Mouse (Mus musculus): ENCODE measurements around the gene Npdc1. TPM values are rescaled to one million over a fixed set of nuclear protein-coding genes. Genes with fewer than 3 reads are reported as not detected.
"Not testable (repeated sequence)": the region's sequence is repeated elsewhere in the genome, so short reads cannot be mapped to it uniquely, and the experiment has no call there.

Npdc1 gene
- polyA plus RNA-seq, 1 experiment from 2014 or later, result 155 TPM

DNA sequence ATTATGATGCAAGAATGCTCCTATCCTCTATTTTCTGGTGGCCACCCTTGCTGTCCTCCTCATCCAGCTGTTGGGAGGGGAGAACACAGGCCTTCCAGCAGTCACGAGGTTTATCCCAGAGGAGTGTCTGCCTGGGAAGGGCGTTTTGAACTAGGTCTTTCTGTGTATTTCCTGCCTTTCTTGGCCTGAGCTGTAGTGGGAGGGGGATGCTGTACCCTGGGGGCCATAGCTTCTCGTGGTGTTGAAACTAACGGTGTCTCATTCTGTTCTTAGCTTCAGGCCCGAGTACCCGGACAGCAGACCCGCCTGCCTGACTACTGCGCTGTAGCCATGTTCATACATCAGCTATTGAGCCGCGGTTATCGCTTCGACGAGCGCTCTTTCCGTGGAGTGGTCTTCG is 1.1 kb downstream of the Npdc1 start:
- Histone ChIP-seq H3K4me1 (replicated peaks) (peaks cover 49% of the 10 kb centered on the region), H3K4me3 (peak overlapping the region; percentile 29; the same call in 1 of the 2 replicates), H3K9me3 (no peaks in the 10 kb centered on the region), H3K36me3 (no peaks in the 10 kb centered on the region; the same call in 1 of the 2 replicates), H3K27me3 (ENCODE audit: insufficient read depth, poor library complexity, severe bottlenecking) (peaks cover 95% of the 10 kb centered on the region), H3K27ac (no peak overlapping the region)
- DNase-seq (ENCODE audit: low spot score), result no peak
- WGBS, result 29% methylated on average over 16 of the region's 16 CpGs

DNA sequence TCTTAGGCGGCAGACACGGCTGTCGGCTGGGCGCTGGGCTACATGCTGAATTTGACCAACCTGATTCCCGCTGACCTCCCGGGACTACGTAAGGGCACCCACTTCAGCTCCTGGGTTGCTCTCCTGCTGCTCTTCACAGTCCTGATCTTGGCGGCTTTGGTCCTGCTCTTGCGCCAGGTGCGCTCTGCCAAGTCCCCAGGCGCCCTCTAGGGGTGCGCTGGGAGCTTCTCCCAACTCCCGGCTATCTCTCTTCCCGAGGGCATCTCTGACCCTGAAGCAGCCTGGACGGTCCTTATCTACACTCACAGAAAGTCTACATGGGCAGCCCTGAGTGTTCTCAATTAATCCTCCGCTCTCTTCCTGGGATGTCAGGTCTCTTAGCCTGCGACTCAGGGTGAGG is 1.6 kb downstream of the Npdc1 start:
- Histone ChIP-seq H3K9me3 (no peaks in the 10 kb centered on the region), H3K27ac (no peak overlapping the region), H3K27me3 (ENCODE audit: insufficient read depth, poor library complexity, severe bottlenecking) (peaks cover 95% of the 10 kb centered on the region), H3K4me3 (peak overlapping the region; percentile 29; the same call in 1 of the 2 replicates), H3K4me1 (replicated peaks) (peaks cover 45% of the 10 kb centered on the region), H3K36me3 (no peaks in the 10 kb centered on the region; the same call in 1 of the 2 replicates)
- WGBS, result 5% methylated on average over 17 of the region's 17 CpGs
- DNase-seq (ENCODE audit: low spot score), result peak; percentile 36

DNA sequence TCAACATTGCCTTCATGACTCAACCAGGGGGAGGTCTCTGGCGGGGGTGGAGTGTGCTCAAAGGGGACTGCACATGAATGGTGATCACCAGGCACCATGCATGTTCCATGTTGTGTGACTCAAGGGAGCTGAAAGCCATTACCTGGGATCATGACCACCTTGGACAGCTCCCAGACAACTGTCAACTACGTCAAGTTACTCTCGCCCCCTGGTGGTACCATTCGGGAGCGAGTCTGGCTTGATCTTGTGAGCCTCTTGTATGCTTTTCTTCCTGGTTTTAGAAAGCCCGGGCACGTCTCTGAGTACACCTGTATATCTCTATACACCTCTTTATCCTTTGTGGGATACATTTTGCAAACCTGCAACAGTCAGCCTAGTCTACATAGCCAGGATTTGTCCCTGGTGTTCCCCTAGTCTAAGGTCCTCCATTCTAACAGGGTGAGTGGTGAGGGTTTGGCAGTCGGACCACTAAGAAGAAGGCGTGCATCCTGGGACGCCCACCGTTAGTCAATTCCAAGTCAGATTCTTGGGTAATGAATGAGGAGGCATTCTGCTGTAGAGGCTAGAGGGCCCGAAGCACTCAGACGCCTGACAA is 3.3 kb downstream of the Npdc1 start:
- under 1% methylated on average over 13 of the region's 13 CpGs for WGBS
- H3K27ac ChIP-seq, result peak overlapping the region; percentile 90
- H3K4me3 ChIP-seq, result peak overlapping the region; percentile 80
- H3K4me1 ChIP-seq (replicated peaks), result peaks cover 36% of the 10 kb centered on the region
- H3K9me3 ChIP-seq, result no peaks in the 10 kb centered on the region
- peaks cover 5% of the 10 kb centered on the region for H3K36me3 ChIP-seq
- DNase-seq (ENCODE audit: low spot score), result peak; percentile 84
- peaks cover 77% of the 10 kb centered on the region for H3K27me3 ChIP-seq (ENCODE audit: insufficient read depth, poor library complexity, severe bottlenecking)

DNA sequence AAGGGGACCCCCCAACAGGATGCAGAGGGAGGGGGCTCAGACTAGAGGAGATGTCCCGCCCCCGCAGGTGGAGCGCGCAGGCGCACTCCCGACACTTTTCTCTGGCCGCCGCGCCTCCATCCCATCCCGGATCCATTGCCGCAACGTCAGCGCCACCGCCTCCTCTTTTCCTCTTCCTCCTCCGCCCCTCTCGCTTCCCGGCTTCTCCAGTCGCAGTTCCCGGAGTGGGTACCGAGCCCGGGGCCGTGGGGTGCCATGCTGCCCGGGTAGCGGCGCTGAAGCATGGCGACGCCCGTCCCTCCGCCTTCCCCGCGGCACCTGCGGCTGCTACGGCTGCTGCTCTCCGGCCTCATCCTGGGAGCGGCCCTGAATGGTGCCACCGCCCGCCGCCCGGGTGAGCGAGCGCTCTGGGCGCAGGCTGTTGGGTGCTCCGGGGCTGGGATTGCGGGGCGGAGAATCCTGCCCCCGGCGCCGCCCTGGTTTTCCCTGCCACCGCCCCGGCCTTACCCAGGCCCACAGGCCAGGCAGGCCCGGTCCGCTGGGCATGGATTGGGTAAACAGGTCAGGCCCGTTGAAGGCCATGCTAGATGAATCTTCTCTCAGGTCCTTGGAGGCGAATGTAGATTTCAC is 3.9 kb downstream of the Npdc1 start:
- Histone ChIP-seq H3K36me3 (peaks cover 11% of the 10 kb centered on the region), H3K4me1 (replicated peaks) (peaks cover 36% of the 10 kb centered on the region), H3K9me3 (no peaks in the 10 kb centered on the region), H3K27me3 (ENCODE audit: insufficient read depth, poor library complexity, severe bottlenecking) (peaks cover 71% of the 10 kb centered on the region), H3K27ac (peak overlapping the region; percentile 90), H3K4me3 (peak overlapping the region; percentile 80)
- peak; percentile 70 for DNase-seq (ENCODE audit: low spot score)
- under 1% methylated on average over 54 of the region's 54 CpGs for WGBS

DNA sequence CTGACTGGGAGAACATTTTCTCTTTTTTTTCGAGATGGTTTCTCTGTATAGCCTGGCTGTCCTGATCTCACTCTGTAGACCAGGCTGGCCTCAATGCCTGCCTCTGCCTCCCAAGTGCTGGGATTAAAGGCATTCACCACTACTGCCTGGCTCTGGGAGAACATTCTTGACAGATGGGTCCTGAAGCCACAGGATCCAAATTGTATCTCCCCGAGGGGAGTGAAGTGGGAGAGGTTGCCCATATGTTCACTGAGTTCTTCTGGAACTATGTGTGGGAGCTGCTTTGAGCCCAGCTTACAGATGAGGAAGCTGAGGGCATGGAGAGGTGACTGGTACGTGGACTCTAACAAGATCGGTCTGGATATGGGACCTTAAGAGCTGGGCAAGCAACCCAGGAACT is 4.8 kb downstream of the Npdc1 start:
- DNase-seq (ENCODE audit: low spot score), result no peak
- Histone ChIP-seq H3K4me3 (peak overlapping the region; percentile 80), H3K27me3 (ENCODE audit: insufficient read depth, poor library complexity, severe bottlenecking) (peaks cover 62% of the 10 kb centered on the region), H3K4me1 (replicated peaks) (peaks cover 36% of the 10 kb centered on the region), H3K36me3 (peaks cover 20% of the 10 kb centered on the region), H3K27ac (peak overlapping the region; percentile 90; the same call in 1 of the 2 replicates), H3K9me3 (no peaks in the 10 kb centered on the region)
- 85% methylated on average over 4 of the region's 4 CpGs for WGBS

DNA sequence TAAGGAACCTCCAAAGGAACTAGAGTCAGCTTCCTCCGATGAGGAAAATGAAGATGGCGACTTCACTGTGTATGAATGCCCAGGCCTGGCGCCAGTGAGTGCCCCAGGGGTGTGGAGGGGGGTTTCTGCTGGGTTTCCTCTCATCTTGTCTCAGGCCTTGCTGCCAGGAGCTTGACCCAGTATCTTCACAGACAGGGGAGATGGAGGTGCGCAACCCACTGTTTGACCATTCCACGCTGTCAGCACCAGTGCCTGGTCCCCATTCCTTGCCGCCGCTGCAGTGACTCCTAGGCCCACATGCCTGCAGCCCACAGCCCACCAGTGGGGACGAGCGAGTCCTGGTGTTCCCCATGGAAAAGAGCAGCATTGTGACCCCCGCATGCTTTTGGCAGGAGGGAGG is 9.8 kb downstream of the Npdc1 start:
- peaks cover 13% of the 10 kb centered on the region for H3K4me1 ChIP-seq (replicated peaks)
- no peak overlapping the region for H3K27ac ChIP-seq
- H3K4me3 ChIP-seq, result no peak overlapping the region
- no peaks in the 10 kb centered on the region for H3K9me3 ChIP-seq
- H3K36me3 ChIP-seq, result peaks cover 32% of the 10 kb centered on the region
- 86% methylated on average over 10 of the region's 10 CpGs for WGBS
- no peak for DNase-seq (ENCODE audit: low spot score)
- peaks cover 13% of the 10 kb centered on the region for H3K27me3 ChIP-seq (ENCODE audit: insufficient read depth, poor library complexity, severe bottlenecking)

DNA sequence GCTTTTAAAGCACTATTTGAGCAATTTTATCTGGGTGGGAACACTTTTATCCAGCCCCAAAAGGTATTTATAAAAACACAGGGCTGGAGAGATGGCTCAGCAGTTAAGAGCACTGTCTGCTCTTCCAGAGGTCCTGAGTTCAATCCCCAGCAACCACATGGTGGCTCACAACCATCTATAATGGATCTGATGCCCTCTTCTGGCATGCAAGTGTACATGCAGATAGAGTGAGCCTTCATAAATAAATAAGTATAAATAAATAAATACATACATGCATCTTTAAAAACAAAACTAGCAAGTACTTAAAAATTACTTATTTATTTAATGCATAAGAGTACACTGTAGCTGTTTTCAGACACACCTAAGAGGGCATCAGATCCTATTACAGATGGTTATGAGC is 14.3 kb downstream of the Npdc1 start:
- Histone ChIP-seq H3K4me1 (replicated peaks) (peaks cover 12% of the 10 kb centered on the region; the same call in 1 of the 2 replicates), H3K36me3 (peaks cover 18% of the 10 kb centered on the region)
- not testable (repeated sequence) for DNase-seq (ENCODE audit: low spot score); H3K27ac ChIP-seq; H3K4me3 ChIP-seq; H3K9me3 ChIP-seq; H3K27me3 ChIP-seq (ENCODE audit: insufficient read depth, poor library complexity, severe bottlenecking)

DNA sequence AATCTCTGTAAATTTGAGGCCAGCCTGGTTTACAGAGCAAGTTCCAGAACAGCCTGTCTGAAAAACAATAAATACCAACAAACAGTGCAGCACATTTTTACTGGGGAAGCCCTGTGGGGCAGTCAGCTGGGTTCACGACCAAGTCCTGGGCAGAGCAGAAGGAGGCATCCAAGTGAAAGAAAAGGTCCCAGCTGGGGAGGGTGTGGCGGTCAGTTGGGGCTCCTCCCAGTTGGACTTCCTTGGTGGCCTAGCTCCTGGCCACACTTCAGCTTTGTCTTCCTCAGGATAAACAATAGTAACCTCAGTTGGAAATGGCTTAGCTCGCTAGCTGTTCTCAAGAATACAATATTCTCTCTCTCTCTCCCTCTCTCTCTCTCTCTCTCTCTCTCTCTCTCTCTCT is 18.3 kb downstream of the Npdc1 start:
- Histone ChIP-seq H3K36me3 (no peaks in the 10 kb centered on the region), H3K27me3 (ENCODE audit: insufficient read depth, poor library complexity, severe bottlenecking) (peaks cover 8% of the 10 kb centered on the region; the same call in 1 of the 2 replicates), H3K4me3 (no peak overlapping the region), H3K4me1 (replicated peaks) (peaks cover 13% of the 10 kb centered on the region; the same call in 1 of the 2 replicates), H3K9me3 (no peaks in the 10 kb centered on the region), H3K27ac (no peak overlapping the region)
- WGBS, result 13% methylated on average over 3 of the region's 3 CpGs
- DNase-seq (ENCODE audit: low spot score), result no peak

DNA sequence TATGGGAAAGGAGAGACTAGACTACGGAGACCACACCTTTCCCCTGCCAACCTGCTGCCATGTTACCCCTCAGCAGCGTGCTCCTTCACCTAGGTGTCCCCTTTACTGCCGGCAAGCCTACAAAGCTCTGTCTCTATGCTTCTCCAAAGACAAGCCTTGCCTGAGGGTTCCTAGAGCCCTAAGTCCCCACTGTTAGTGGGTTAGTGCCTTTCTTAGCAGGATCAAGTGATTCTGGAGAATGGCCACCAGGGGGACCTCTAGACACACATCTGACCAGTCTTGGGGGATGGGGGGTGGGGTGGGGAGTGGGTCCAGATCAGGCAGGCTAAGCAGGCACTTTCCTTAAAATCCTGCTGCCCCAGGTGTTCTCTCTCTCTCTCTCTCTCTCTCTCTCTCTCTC is 22.7 kb downstream of the Npdc1 start:
- no peaks in the 10 kb centered on the region for H3K9me3 ChIP-seq
- no peak overlapping the region for H3K27ac ChIP-seq
- no peak overlapping the region for H3K4me3 ChIP-seq
- peak; percentile 62 for DNase-seq (ENCODE audit: low spot score)
- H3K4me1 ChIP-seq (replicated peaks), result peaks cover 7% of the 10 kb centered on the region; the same call in 1 of the 2 replicates
- peaks cover 52% of the 10 kb centered on the region for H3K27me3 ChIP-seq (ENCODE audit: insufficient read depth, poor library complexity, severe bottlenecking)
- H3K36me3 ChIP-seq, result no peaks in the 10 kb centered on the region
- WGBS, result 20% methylated on average over 3 of the region's 3 CpGs

DNA sequence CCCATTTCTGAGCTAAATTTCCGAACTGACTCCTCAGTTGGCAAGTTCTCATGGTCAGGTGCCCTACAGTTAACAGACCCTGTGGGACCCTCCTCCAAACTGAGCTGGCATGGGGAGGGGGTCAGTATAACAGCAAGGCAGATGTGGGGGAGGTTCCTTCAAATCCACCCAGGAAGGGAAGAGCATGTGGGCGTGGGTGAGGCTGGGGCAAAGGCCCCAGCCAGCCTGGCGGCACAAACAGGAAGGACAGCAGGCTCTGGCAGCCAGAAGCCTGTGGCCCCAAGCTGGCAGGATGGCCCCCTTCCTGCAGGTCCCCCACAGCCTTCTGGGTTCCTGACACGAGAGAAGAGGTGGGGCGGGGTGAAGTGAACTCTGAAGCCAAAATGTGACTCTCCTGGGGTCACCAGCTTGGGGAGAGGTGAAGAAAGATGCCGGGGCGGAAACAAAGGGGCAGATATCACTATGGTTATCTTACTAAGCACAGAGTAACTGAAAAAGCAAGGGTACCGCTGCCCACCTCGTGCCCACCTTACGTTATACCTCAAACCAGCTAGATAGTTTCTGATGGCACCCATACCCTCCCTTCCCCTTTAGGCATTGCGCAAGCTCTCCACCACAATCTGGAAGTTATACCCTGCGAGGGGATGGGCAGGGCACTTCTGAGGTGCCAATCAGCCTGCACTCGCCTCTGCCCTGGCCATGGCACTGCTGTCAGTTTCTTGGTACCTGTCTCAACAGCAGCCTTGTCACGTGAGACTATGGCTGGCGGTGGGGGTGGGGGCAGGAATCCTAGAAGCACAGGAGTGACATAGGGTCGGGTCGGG is 23.6 kb downstream of the Npdc1 start, which contains the start of gene Fut7:
Gene Fut7 (plus strand): TSS at position 681 of the 824 bp plus-strand sequence.
- WGBS, result 68% methylated on average over 17 of the region's 17 CpGs
- Histone ChIP-seq H3K9me3 (no peaks in the 10 kb centered on the region), H3K27me3 (ENCODE audit: insufficient read depth, poor library complexity, severe bottlenecking) (peaks cover 53% of the 10 kb centered on the region), H3K4me1 (replicated peaks) (peaks cover 2% of the 10 kb centered on the region; the same call in 1 of the 2 replicates), H3K27ac (no peak within 1 kb of the TSS), H3K36me3 (no peaks in the 10 kb centered on the region), H3K4me3 (no peak within 1 kb of the TSS)
- DNase-seq (ENCODE audit: low spot score), result no peak

DNA sequence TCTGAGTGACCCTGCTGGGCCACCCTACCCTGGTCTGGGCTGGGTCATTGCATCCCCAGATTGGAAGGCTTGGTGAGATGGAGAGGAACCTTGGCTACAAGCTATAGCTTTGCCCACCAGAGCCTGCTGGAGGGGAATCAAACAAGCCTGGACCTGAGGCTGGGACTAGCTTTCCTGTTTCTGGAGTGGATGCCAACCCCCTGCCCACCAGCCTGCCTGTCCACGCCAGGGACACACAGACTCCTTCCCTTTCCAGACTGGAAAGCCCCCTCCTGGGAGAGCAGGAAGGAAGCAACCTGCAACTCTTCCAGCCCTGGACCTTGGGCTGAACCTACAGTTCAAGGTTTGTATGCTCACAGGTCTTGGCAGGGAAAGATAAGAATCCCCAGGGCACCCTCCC is 24.5 kb downstream of the Npdc1 start:
- WGBS, result 71% methylated on average over 1 of the region's 1 CpGs
- Histone ChIP-seq H3K27me3 (ENCODE audit: insufficient read depth, poor library complexity, severe bottlenecking) (peaks cover 49% of the 10 kb centered on the region), H3K36me3 (no peaks in the 10 kb centered on the region), H3K9me3 (no peaks in the 10 kb centered on the region), H3K4me3 (no peak overlapping the region), H3K27ac (no peak overlapping the region), H3K4me1 (replicated peaks) (peaks cover 6% of the 10 kb centered on the region)
- no peak for DNase-seq (ENCODE audit: low spot score)

DNA sequence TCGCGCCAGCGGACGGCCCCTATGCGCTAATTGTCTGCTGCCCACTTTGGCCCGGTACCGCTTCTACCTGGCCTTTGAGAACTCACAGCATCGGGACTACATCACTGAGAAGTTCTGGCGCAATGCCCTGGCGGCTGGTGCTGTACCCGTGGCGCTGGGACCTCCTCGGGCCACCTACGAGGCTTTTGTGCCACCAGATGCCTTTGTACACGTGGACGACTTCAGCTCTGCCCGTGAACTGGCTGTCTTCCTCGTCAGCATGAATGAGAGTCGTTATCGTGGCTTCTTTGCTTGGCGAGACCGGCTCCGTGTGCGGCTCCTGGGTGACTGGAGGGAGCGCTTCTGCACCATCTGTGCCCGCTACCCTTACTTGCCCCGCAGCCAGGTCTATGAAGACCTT is 26.3 kb downstream of the Npdc1 start:
- no peak overlapping the region for H3K27ac ChIP-seq
- WGBS, result 51% methylated on average over 27 of the region's 27 CpGs
- no peaks in the 10 kb centered on the region for H3K36me3 ChIP-seq
- DNase-seq (ENCODE audit: low spot score), result no peak
- H3K4me1 ChIP-seq (replicated peaks), result peaks cover 24% of the 10 kb centered on the region
- peaks cover 60% of the 10 kb centered on the region for H3K27me3 ChIP-seq (ENCODE audit: insufficient read depth, poor library complexity, severe bottlenecking)
- no peak overlapping the region for H3K4me3 ChIP-seq
- no peaks in the 10 kb centered on the region for H3K9me3 ChIP-seq
